Mouse (Mus musculus) C2C12 (cell line): ENCODE results near the gene Stat6.

Source experiments
- CTCF ChIP-seq: IDR thresholded peaks from one replicate; pipeline ENCODE4 v1.5.1; 2011; ENCODE audit not compliant: control insufficient read depth, insufficient read depth, insufficient read length
- MYOD1 ChIP-seq: IDR thresholded peaks from one replicate; pipeline ENCODE4 v1.6.1; 2011; ENCODE audit warnings: low read depth; ENCODE audit not compliant: control insufficient read depth, insufficient read length
- MYOG ChIP-seq: IDR thresholded peaks from one replicate; pipeline ENCODE4 v1.6.1; 2011; ENCODE audit not compliant: control insufficient read depth, insufficient read length; ENCODE audit errors: extremely low read depth
- USF1 ChIP-seq: IDR thresholded peaks from one replicate; pipeline ENCODE4 v1.6.1; 2011; ENCODE audit warnings: low read depth, mild to moderate bottlenecking, control low read depth, moderate library complexity

GRCm38 (mm10) chr10:127652906-127653638, 10.3 kb downstream of the Stat6 start:
- TF ChIP-seq CTCF, result no peak
- no peak for TF ChIP-seq MYOG
- TF ChIP-seq USF1, result no peak
- no peak for TF ChIP-seq MYOD1
